Mouse (Mus musculus) lung, embryonic 14.5 days (tissue): ENCODE data around the gene Crybb2. TPM values are rescaled to one million over a fixed set of nuclear protein-coding genes. Genes with fewer than 3 reads are reported as not detected.
"Not testable (repeated sequence)": the region's sequence is repeated elsewhere in the genome, so short reads cannot be mapped to it uniquely, and the experiment has no call there.

Experiments used
- ATAC-seq: fragments of 200-750 bp; cut with Nextera tagmentation; 2 replicates; pipeline ENCODE4 v1.8.0; 2017; ENCODE audit warnings: mild to moderate bottlenecking, moderate TSS enrichment, moderate library complexity; ENCODE audit not compliant: insufficient read depth
- DNase-seq: peaks from one replicate; pipeline ENCODE4 v3.0.0-alpha.2; 2015
- H3K27ac ChIP-seq: fragments of 300-500 bp; sonication (generic); 2 replicates; pipeline ENCODE4 v1.5.1; 2014; ENCODE audit warnings: low read depth, mild to moderate bottlenecking, moderate library complexity
- H3K27me3 ChIP-seq: fragments of 300-500 bp; sonication (generic); 2 replicates; pipeline ENCODE4 v1.6.1; 2014; ENCODE audit warnings: low read length, control low read depth; ENCODE audit not compliant: insufficient read depth
- H3K36me3 ChIP-seq: fragments of 300-500 bp; sonication (generic); 2 replicates; pipeline ENCODE4 v1.6.1; 2014; ENCODE audit warnings: control low read depth; ENCODE audit not compliant: insufficient read depth
- H3K4me1 ChIP-seq: fragments of 300-500 bp; sonication (generic); 2 replicates; pipeline ENCODE4 v1.6.1; 2014; ENCODE audit warnings: antibody characterized with exemption, control low read depth; ENCODE audit not compliant: insufficient read depth
- H3K4me2 ChIP-seq: fragments of 300-500 bp; sonication (generic); 2 replicates; pipeline ENCODE4 v1.6.1; 2014; ENCODE audit warnings: mild to moderate bottlenecking
- H3K4me3 ChIP-seq: fragments of 300-500 bp; sonication (generic); 2 replicates; pipeline ENCODE4 v1.5.1; 2014; ENCODE audit warnings: low read depth, low read length
- H3K9ac ChIP-seq: fragments of 300-500 bp; sonication (generic); 2 replicates; pipeline ENCODE4 v1.6.1; 2014
- H3K9me3 ChIP-seq: fragments of 300-500 bp; sonication (generic); 2 replicates; pipeline ENCODE4 v1.6.1; 2016; ENCODE audit warnings: low read depth, low read length, control low read depth
- CTCF ChIP-seq: IDR thresholded peaks from 2 replicates; pipeline ENCODE4 v1.5.1; 2016; ENCODE audit warnings: antibody characterized with exemption, low read depth
- WGBS: fragments of 180-500 bp; shearing (Covaris S2); extraction: QIAGEN DNeasy Blood & Tissue Kit; methylation state at CpG from one replicate; pipeline ENCODE4 v1.1.7; 2014; 5-methylcytosine and 5-hydroxymethylcytosine counted together
- polyA plus RNA-seq: library from polyadenylated mRNA; unstranded; fragments of >200 nt; fragmentation: Nextera tagmentation; extraction: Ambion mirVana; gene quantifications from 2 replicates; pipeline ENCODE4 v1.2.1, GENCODE M21; 2014

The Crybb2 gene
- polyA plus RNA-seq, 1 experiment from 2014 or later, result not detected

DNA sequence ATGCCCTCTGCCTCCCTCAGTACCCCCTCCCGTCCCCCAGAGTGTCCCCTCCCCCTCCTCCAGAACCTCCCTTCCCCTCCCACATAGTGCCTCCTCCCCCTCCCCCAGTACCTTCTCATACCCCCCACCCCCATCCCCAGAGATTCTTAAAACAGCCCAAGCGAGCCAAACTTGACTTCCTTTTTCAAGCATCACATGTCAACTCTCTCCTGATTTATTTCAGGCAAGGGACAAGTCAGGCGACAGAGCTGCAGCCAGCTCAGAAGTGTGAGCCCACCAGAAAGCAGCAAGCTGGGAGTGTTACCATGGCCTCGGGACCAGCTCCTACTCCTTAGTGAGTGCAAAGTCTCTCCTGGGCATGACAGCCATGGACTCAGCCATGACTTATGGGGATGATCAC, 41.4 kb upstream of the Crybb2 start:
- Histone ChIP-seq H3K27me3 (no peaks in the 10 kb centered on the region), H3K36me3 (no peaks in the 10 kb centered on the region), H3K9ac (no peak overlapping the region), H3K4me1 (peaks cover 14% of the 10 kb centered on the region), H3K9me3 (no peaks in the 10 kb centered on the region), H3K4me3 (no peak overlapping the region), H3K27ac (no peak overlapping the region), H3K4me2 (no peak overlapping the region)
- ATAC-seq (no peak), DNase-seq (peak; percentile 51)
- no peak for TF ChIP-seq CTCF
- WGBS, result 3% methylated on average over 4 of the region's 4 CpGs

DNA sequence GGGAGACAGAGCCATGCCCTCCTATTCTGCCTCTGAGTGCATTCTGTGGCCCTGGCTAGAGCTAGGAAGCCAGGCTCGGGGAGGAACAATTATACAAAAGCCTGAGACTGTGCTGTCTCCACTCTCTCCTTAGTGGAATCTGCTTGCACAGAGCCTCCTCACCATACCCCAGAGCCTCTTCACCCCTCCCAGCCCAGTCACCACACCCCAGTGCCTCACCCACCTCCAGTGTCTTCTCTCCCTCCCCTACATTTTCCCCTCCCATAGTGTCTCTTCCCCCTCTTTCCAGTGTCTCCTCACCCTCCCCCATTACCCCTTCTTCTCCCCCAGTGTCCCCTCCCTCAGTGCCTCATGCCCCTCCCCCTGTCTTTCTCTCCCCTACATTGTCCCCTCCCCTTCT, 41.0 kb upstream of the Crybb2 start:
- WGBS, result 14% methylated on average over 1 of the region's 1 CpGs
- no peak overlapping the region for H3K4me2 ChIP-seq
- no peaks in the 10 kb centered on the region for H3K9me3 ChIP-seq
- TF ChIP-seq CTCF, result no peak
- peak overlapping the region; percentile 48; the same call in 1 of the 2 replicates for H3K27ac ChIP-seq
- no peak overlapping the region for H3K4me3 ChIP-seq
- H3K27me3 ChIP-seq, result no peaks in the 10 kb centered on the region
- peaks cover 14% of the 10 kb centered on the region for H3K4me1 ChIP-seq
- no peak for DNase-seq
- no peak for ATAC-seq
- no peak overlapping the region for H3K9ac ChIP-seq
- no peaks in the 10 kb centered on the region for H3K36me3 ChIP-seq

DNA sequence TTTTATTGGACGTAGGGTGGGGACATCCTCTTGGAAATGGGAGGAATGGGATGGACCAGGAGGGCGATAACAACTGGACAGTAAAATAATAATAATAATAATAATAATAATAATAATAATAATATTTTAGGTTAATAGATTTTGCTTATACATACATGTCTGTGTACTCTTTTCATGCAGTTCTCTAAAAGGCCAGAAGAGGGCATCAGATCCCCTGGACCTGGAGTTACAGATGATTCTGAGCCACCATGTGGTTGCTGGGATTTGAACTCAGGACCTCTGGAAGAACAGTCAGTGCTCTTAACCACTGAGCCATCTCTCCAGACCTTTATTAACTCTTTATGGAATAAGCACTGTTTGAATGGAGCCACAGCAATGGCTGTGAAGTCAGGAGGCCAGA, 39.7 kb upstream of the Crybb2 start:
- H3K9me3 ChIP-seq, H3K27me3 ChIP-seq, H3K27ac ChIP-seq, H3K9ac ChIP-seq, H3K36me3 ChIP-seq, H3K4me3 ChIP-seq, ATAC-seq, H3K4me2 ChIP-seq: not testable (repeated sequence)
- peak; percentile 63 for DNase-seq
- peak; percentile 53 for TF ChIP-seq CTCF
- H3K4me1 ChIP-seq, result peaks cover 14% of the 10 kb centered on the region
- WGBS, result 88% methylated on average over 2 of the region's 2 CpGs

DNA sequence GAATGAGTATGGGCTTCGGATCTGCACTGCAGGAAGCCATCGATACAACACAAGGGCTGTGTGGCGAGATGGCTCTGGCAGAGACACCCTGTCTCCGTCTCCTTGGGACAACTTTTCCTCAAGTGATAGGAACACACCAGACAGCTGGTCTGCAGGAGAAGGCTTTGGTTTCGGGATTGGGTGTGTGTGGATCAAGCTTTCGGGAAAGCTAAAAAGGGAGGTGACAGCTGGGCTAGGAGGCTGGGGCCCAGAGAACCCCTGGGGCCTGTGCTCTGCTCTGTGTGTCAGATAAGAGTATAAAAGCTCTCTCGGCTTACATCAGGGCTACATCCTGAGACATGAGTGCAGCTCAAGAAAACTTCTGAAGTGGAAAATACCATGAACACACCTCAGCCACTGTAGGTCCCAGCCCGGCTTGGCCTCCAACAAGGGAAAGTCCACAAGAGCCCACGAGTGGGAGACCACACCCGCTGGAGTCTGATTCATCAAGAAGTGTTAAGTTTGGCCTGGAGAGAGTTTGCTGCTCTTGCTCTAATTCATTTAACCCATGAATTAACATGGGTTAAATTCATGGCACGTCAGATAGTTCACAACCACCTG, 38.3 kb upstream of the Crybb2 start:
- TF ChIP-seq CTCF, result no peak
- no peaks in the 10 kb centered on the region for H3K36me3 ChIP-seq
- H3K9me3 ChIP-seq, result no peaks in the 10 kb centered on the region
- H3K4me2 ChIP-seq, result no peak overlapping the region
- peak overlapping the region; percentile 67; the same call in 1 of the 2 replicates for H3K27ac ChIP-seq
- WGBS, result 53% methylated on average over 11 of the region's 11 CpGs
- DNase-seq (no peak), ATAC-seq (no peak)
- H3K4me1 ChIP-seq, result peaks cover 9% of the 10 kb centered on the region
- H3K27me3 ChIP-seq, result no peaks in the 10 kb centered on the region
- no peak overlapping the region for H3K4me3 ChIP-seq
- no peak overlapping the region for H3K9ac ChIP-seq

DNA sequence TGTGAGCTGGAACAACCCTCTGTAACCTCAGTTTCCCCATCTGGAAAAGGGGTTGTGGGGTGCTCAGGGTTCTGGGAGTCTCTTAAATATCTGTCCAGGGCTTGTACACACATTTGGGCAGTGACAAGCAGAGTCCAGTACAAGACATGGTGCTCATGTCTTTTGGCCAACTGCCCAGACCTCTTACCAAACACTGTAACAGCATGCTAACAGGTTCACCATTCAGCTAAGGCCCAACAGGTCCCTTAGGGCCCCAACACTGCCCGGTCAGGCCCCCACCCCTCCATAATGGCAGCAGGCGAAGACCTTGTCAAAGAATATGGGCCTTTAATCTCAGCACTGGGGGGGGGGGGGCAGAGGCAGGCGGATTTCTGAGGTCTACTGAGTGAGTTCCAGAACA, 37.8 kb upstream of the Crybb2 start:
- ATAC-seq (no peak), DNase-seq (peak; percentile 62)
- no peaks in the 10 kb centered on the region for H3K36me3 ChIP-seq
- no peak overlapping the region for H3K9ac ChIP-seq
- H3K27me3 ChIP-seq, result no peaks in the 10 kb centered on the region
- no peak for TF ChIP-seq CTCF
- no peaks in the 10 kb centered on the region for H3K9me3 ChIP-seq
- H3K4me2 ChIP-seq, result no peak overlapping the region
- H3K4me1 ChIP-seq, result peaks cover 6% of the 10 kb centered on the region
- H3K4me3 ChIP-seq, result no peak overlapping the region
- 52% methylated on average over 3 of the region's 3 CpGs for WGBS
- peak overlapping the region; percentile 67; the same call in 1 of the 2 replicates for H3K27ac ChIP-seq

DNA sequence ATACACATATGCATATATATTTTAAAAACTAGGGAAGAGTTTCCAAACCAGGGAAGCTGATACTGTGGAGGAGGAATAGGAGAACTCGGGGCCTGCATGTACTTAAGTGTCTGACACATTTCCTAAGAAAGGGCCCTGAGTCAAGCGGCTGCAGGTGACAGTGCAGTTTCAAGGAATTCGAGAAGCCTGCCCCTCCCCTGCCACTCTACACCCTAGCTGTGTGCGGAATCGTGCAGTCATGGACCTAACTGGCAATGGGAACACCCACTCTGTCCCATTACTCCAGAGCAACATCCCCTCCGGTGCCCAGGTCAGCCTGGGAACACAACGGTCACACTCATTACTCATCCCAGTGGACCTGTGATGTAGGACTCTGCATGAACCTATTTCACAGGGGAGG, 36.7 kb upstream of the Crybb2 start:
- Histone ChIP-seq H3K4me2 (no peak overlapping the region), H3K9me3 (no peaks in the 10 kb centered on the region), H3K4me3 (no peak overlapping the region), H3K36me3 (no peaks in the 10 kb centered on the region), H3K4me1 (peaks cover 6% of the 10 kb centered on the region; the same call in 1 of the 2 replicates), H3K9ac (no peak overlapping the region), H3K27ac (no peak overlapping the region), H3K27me3 (no peaks in the 10 kb centered on the region)
- WGBS, result 49% methylated on average over 7 of the region's 7 CpGs
- DNase-seq (no peak), ATAC-seq (no peak)
- no peak for TF ChIP-seq CTCF

DNA sequence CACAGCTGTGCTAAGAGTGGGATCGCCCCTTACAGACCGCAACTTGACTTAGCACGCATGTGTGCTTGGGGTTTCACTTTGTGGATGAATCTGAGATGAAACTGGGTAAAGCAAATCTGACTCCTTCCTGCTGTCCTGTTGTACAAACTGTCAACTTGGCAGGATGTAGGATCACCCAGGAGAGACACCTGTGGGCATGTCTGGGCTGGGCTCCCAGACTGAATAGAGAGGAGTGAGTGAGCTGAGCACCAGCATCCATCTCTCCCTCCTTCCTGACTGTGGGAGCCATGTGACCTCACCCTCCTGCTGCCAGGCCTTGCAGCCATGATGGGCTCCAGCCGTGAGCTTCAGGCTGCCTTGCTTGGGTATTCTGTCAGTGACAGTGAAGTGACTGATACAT, 35.6 kb upstream of the Crybb2 start:
- no peaks in the 10 kb centered on the region for H3K9me3 ChIP-seq
- DNase-seq (no peak), ATAC-seq (no peak)
- H3K4me3 ChIP-seq, result no peak overlapping the region
- no peak overlapping the region for H3K27ac ChIP-seq
- H3K27me3 ChIP-seq, result no peaks in the 10 kb centered on the region
- no peak for TF ChIP-seq CTCF
- peaks cover 6% of the 10 kb centered on the region; the same call in 1 of the 2 replicates for H3K4me1 ChIP-seq
- no peak overlapping the region for H3K4me2 ChIP-seq
- no peak overlapping the region for H3K9ac ChIP-seq
- 88% methylated on average over 4 of the region's 4 CpGs for WGBS
- H3K36me3 ChIP-seq, result peaks cover 7% of the 10 kb centered on the region; the same call in 1 of the 2 replicates
